Mouse (Mus musculus) lung, adult 2 months (tissue): ENCODE data around the gene Muc1.

Experiments
- CTCF ChIP-seq: fragments of 200-500 bp; IDR thresholded peaks from 2 replicates; pipeline ENCODE4 v1.5.1; 2011; ENCODE audit warnings: mild to moderate bottlenecking, low read length, control low read depth; ENCODE audit not compliant: insufficient read depth
- POLR2A ChIP-seq: fragments of 200-500 bp; IDR thresholded peaks from 2 replicates; pipeline ENCODE4 v1.6.1; 2011; ENCODE audit warnings: low read depth, mild to moderate bottlenecking, control low read depth, low read length, borderline replicate concordance; ENCODE audit errors: extremely low read depth

DNA sequence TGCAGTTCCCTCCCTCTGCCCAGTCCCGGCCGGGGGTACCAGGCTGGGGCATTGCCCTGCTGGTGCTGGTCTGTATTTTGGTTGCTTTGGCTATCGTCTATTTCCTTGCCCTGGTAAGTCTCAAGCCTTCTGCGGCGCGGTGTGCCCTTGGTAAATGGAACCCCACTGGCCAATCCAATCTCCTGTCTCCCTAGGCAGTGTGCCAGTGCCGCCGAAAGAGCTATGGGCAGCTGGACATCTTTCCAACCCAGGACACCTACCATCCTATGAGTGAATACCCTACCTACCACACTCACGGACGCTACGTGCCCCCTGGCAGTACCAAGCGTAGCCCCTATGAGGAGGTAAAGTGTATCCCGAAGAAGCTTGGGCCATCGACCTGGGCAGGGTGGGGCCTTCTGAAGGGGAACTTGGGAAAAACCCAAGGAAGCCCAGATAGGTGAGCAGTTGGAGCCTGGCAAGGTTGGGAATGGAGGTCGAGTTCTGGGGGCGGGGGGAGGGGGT lies 3.0 kb downstream of the Muc1 start:
- TF ChIP-seq CTCF: no peak
- TF ChIP-seq POLR2A: no peak
